Mouse (Mus musculus): ENCODE results near the gene Ptprb. TPM values are rescaled to one million over a fixed set of nuclear protein-coding genes. Genes with fewer than 3 reads are reported as not detected.

Ptprb gene
- total and polyA plus RNA-seq, 2 experiments from 2014 or later: 2.3 to 9.8 TPM

DNA sequence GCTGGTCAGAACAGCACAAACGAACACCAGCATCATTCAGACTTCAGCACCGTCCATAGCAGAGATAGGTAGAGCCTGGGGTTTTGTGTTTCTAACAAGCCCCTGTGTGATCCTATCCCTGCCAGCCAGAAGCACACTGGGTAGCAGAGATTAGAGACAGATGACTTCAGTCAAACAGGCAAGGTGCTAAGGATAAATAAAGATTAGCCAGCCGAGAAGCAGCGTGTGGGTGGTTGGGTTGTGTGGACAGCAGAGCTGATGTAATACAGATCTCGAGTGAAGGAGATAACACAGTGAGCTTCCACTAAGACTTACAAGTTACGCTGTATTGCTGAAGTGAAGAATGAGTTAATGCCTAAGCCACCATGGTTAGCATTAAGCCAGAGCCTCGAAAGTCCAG is 89.4 kb downstream of the Ptprb start:
- Histone ChIP-seq H3K4me3 (ENCODE audit: low read depth, low read length) (no peak overlapping the region), H3K36me3 (ENCODE audit: insufficient read depth) (no peaks in the 10 kb centered on the region), H3K4me1 (ENCODE audit: insufficient read depth) (no peaks in the 10 kb centered on the region), H3K9me3 (ENCODE audit: low read length) (no peaks in the 10 kb centered on the region), H3K4me2 (ENCODE audit: low read depth) (no peak overlapping the region), H3K27ac (ENCODE audit: low read depth, low read length) (no peak overlapping the region), H3K27me3 (ENCODE audit: insufficient read depth, low read length) (no peaks in the 10 kb centered on the region), H3K9ac (no peak overlapping the region)
- TF ChIP-seq CTCF (IDR thresholded peaks at IDR 0.05; ENCODE audit: low read depth): no peak
- WGBS: 54% methylated on average over 7 of the region's 7 CpGs
- no peak for DNase-seq
- no peak for ATAC-seq

DNA sequence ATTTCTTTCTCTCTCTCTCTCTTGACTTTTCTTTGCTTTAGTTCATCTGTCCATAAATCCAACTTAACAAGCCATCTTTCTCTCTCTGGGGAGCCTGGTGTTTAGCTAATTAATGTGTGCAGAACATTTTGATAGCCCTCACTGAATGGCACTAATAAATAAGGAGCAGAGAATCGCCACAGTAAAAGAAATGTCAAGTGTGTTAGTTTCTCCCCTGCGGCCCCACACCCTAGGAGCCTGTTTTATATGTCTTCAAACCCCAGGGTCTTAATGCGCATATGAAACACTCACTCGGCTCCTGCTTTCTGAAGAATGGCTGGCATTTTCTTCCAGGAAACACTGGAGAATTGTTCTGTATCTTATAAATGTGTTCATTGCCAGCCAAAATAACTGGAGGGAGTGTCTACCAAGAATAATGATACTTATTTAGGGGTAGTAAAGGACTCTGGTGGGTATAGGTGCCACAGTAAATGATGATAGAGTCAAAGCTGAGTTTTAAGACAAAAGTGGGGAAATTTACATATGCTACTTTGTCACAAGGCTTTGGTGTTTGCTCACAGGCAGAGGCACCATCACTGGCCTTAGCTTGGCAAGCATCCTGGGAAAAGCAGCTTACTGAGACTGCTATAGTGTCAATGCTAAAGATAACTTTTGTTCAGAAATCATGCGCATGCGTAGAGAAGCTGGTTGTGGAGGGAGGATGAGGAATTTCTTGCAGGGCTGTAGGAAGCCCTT is 95.8 kb downstream of the Ptprb start:
- DNase-seq (peak; percentile 63), ATAC-seq (peak; percentile 69)
- WGBS: 14% methylated on average over 6 of the region's 6 CpGs

DNA sequence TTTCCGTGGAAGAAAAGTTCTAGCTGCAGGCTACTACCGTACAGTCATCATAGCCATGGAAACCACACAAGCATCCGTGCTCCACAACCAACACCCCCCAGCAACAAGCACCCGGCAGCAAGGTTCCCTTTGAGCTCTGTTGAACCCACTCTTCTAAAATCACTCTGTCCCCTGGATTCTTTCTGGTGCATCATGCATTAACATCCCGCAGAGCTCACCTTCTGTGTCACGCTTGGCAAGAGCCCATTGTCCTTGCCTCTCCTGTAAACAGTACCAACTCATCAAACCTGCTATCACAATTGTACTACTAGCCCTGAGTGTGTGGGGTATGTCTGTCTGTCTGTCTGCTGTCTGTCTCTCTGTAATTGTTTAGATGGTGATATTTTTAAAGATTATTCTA is 98.8 kb downstream of the Ptprb start:
- Histone ChIP-seq H3K4me2 (ENCODE audit: low read depth) (no peak overlapping the region), H3K27me3 (ENCODE audit: insufficient read depth, low read length) (no peaks in the 10 kb centered on the region), H3K9me3 (ENCODE audit: low read length) (no peaks in the 10 kb centered on the region), H3K36me3 (ENCODE audit: insufficient read depth) (no peaks in the 10 kb centered on the region), H3K9ac (no peak overlapping the region), H3K4me1 (ENCODE audit: insufficient read depth) (no peaks in the 10 kb centered on the region), H3K4me3 (ENCODE audit: low read depth, low read length) (no peak overlapping the region), H3K27ac (ENCODE audit: low read depth, low read length) (no peak overlapping the region)
- 89% methylated on average over 6 of the region's 6 CpGs for WGBS
- no peak for DNase-seq
- TF ChIP-seq CTCF (IDR thresholded peaks at IDR 0.05; ENCODE audit: low read depth): no peak
- ATAC-seq: no peak

More for the DNA sequence above, 95.8 kb downstream of the Ptprb start:
- Histone ChIP-seq H3K27me3 (ENCODE audit: insufficient read depth, low read length) (no peaks in the 10 kb centered on the region), H3K9ac (no peak overlapping the region), H3K4me3 (ENCODE audit: low read depth, low read length) (no peak overlapping the region), H3K36me3 (ENCODE audit: insufficient read depth) (no peaks in the 10 kb centered on the region), H3K4me1 (ENCODE audit: insufficient read depth) (no peaks in the 10 kb centered on the region), H3K9me3 (ENCODE audit: low read length) (no peaks in the 10 kb centered on the region), H3K4me2 (ENCODE audit: low read depth) (no peak overlapping the region), H3K27ac (ENCODE audit: low read depth, low read length) (no peak overlapping the region)
- TF ChIP-seq CTCF (IDR thresholded peaks at IDR 0.05; ENCODE audit: low read depth): no peak

DNA sequence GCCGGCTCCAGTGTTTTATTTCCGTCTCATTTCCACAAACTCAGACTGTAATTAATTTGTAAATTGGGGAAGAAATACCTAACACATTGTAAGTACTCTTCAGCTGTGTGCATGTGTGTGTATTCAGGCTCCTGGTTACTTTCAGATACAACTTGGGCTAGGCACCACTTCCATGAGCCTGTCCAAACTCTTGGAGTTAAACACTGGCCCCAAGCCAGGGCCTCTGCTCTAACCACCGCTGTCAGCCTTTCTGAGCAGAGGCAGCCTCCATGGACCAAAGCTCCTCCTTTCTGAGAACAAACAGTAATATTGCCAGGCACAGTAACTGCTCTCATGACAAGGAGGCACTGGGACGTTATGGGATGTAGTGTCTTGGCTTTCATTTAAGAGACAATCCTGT is 101.5 kb downstream of the Ptprb start:
- TF ChIP-seq CTCF (IDR thresholded peaks at IDR 0.05; ENCODE audit: low read depth): no peak
- ATAC-seq (no peak), DNase-seq (no peak)
- Histone ChIP-seq H3K4me3 (ENCODE audit: low read depth, low read length) (no peak overlapping the region), H3K4me1 (ENCODE audit: insufficient read depth) (no peaks in the 10 kb centered on the region), H3K27ac (ENCODE audit: low read depth, low read length) (no peak overlapping the region), H3K9me3 (ENCODE audit: low read length) (no peaks in the 10 kb centered on the region), H3K4me2 (ENCODE audit: low read depth) (no peak overlapping the region), H3K27me3 (ENCODE audit: insufficient read depth, low read length) (no peaks in the 10 kb centered on the region), H3K9ac (no peak overlapping the region), H3K36me3 (ENCODE audit: insufficient read depth) (no peaks in the 10 kb centered on the region)
- WGBS: 40% methylated on average over 4 of the region's 4 CpGs

DNA sequence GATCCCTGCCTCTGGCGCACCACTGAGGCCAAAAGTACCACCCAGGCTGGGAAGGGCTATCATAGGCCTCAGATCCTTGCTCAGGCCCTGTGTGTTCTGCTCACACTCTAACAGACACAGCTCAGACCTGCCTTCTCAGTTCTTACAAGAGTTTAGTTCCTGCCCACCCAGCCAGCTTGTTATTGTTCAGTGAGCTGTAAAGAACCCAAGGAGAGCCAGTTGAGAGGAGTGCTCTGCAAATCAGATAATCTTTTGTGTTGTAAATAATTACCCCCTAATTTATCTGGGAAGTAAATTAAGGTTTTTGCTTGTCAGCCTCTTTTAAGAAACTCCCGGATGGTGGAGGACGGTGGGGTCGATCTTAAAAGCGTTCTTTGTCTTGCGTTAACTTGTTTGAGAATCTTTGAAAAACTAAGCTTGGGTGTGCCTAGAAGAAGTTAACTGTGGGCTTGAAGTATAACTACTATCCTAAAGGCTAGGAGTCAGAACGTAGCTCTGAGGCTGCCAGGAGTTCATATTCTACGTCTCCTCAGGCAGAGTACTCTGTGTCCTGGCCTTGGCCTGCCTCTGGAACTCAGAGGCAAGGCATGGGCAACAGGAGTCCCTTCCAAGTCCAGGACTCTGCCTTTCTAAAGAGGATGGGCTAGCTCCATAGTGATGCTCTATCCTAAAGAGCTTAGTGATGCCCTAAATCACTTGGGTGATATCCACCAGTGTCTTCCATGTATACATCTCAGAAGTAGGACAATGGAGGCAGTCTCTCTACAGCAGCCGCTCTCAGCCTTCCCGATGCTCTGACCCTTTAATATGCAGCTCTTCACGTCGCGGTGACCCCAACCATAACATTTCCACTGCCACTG is 107.7 kb downstream of the Ptprb start:
- H3K36me3 ChIP-seq (ENCODE audit: insufficient read depth): no peaks in the 10 kb centered on the region
- 42% methylated on average over 13 of the region's 13 CpGs for WGBS
- no peak overlapping the region for H3K9ac ChIP-seq
- DNase-seq (no peak), ATAC-seq (peak; percentile 42; the same call in 1 of the 2 replicates)
- H3K27ac ChIP-seq (ENCODE audit: low read depth, low read length): no peak overlapping the region
- no peak overlapping the region for H3K4me2 ChIP-seq (ENCODE audit: low read depth)
- H3K4me1 ChIP-seq (ENCODE audit: insufficient read depth): no peaks in the 10 kb centered on the region
- no peaks in the 10 kb centered on the region for H3K9me3 ChIP-seq (ENCODE audit: low read length)
- TF ChIP-seq CTCF (IDR thresholded peaks at IDR 0.05; ENCODE audit: low read depth): no peak
- no peaks in the 10 kb centered on the region for H3K27me3 ChIP-seq (ENCODE audit: insufficient read depth, low read length)
- no peak overlapping the region for H3K4me3 ChIP-seq (ENCODE audit: low read depth, low read length)

DNA sequence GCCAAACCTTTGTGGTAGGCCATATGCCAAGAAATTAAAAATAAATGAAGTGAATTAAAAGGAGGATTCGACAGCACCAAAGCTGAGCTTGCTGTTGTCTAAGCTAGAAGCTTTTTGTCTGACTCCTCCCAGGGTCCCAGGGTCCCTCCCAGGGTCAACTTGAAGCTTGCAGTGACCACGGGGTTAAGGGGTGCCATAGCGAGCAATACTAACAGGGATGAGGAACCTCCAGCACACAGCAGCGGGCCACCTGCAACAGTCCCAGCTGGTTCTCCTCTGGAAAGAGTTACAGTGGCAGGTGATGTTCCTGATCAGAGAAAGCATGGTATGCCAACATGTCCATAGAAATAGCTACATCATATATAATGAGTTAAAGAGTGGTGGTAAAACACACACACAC is 109.1 kb downstream of the Ptprb start:
- TF ChIP-seq CTCF (IDR thresholded peaks at IDR 0.05; ENCODE audit: low read depth): no peak
- DNase-seq: no peak
- no peak for ATAC-seq
- Histone ChIP-seq H3K4me2 (ENCODE audit: low read depth) (no peak overlapping the region), H3K27me3 (ENCODE audit: insufficient read depth, low read length) (no peaks in the 10 kb centered on the region), H3K27ac (ENCODE audit: low read depth, low read length) (no peak overlapping the region), H3K4me3 (ENCODE audit: low read depth, low read length) (no peak overlapping the region), H3K9ac (no peak overlapping the region), H3K36me3 (ENCODE audit: insufficient read depth) (no peaks in the 10 kb centered on the region), H3K4me1 (ENCODE audit: insufficient read depth) (no peaks in the 10 kb centered on the region), H3K9me3 (ENCODE audit: low read length) (no peaks in the 10 kb centered on the region)
- 75% methylated on average over 4 of the region's 4 CpGs for WGBS

DNA sequence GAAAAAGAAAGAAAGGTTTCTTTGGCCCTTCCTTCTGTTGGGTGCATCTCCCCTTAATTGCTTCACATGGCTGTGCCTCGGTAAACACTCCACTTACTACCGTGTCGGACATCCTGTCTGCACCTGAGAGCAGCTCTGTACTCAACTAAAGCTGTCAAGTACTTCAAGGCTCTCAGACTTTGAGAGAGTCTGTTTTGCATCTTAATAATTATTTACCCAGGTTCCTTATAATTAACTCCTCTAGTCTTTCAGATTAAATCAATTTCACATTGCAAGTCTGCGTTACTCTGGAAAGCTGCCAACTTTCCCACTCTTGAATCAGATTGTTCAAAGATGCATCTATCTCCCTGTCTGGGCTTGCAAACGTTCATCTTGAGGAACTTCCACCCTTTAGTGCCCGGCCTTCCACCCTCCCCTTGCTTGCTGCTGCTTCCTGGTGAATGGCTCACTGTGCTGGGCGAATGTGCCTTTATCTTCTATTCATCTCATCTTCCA is 111.1 kb downstream of the Ptprb start:
- no peak for TF ChIP-seq CTCF (IDR thresholded peaks at IDR 0.05; ENCODE audit: low read depth)
- Histone ChIP-seq H3K4me3 (ENCODE audit: low read depth, low read length) (no peak overlapping the region), H3K27ac (ENCODE audit: low read depth, low read length) (no peak overlapping the region), H3K36me3 (ENCODE audit: insufficient read depth) (no peaks in the 10 kb centered on the region), H3K9me3 (ENCODE audit: low read length) (no peaks in the 10 kb centered on the region), H3K4me2 (ENCODE audit: low read depth) (no peak overlapping the region), H3K27me3 (ENCODE audit: insufficient read depth, low read length) (no peaks in the 10 kb centered on the region), H3K9ac (no peak overlapping the region), H3K4me1 (ENCODE audit: insufficient read depth) (no peaks in the 10 kb centered on the region)
- DNase-seq (peak; percentile 75), ATAC-seq (peak; percentile 62)
- WGBS: 18% methylated on average over 7 of the region's 7 CpGs

All from forebrain, postnatal 0 days (tissue).